Mouse (Mus musculus): ENCODE results near the gene Gm11037. TPM values are rescaled to one million over a fixed set of nuclear protein-coding genes. Genes with fewer than 3 reads are reported as not detected.

Gene Gm11037
- polyA plus RNA-seq, 1 experiment from 2014 or later, result not detected

DNA sequence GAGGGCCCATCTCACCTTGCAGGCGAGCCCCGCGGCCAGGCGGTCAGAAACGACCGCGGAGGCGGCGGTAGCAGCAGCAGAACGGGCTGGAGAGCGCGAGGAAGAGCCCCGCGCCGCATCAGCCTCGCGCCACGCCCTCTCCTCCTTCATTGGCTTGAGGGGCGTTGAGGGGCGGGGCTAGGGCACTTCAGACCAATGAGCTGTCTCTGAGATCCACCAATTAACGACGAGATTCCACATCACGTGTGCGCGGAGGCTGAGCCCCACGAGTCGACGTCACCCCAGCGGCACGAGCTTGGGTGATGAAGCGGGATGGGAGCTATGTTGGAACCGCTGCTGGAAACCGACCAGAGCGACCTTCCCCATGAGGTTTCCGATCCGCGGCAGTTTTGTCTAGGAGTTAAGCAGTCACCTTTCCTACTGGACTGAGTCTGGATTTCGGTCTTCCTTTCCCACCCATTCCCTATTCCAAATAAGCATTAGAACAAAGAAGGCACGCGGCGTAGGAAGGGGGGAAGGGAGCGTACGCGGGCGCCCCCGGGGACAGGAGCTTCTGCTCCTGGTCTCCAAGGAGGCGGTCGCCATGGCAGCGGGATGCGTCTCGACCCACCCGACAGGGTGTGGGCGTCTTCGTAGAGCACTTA lies 26.8 kb downstream of the Gm11037 start, which contains the start of gene 1700037H04Rik:
Gene 1700037H04Rik (minus strand): TSS at position 144 of the 644 bp plus-strand sequence.
- H3K9me3 ChIP-seq (ENCODE audit: control insufficient read depth, low read length), result 0 out of 2 replicates have a peak, but pooled peaks cover 1% of the 10 kb centered on the region
- H3K9ac ChIP-seq (ENCODE audit: low read length), result peak within 1 kb of the TSS; percentile 71
- DNase-seq (ENCODE audit: low spot score) (peak; percentile 97), ATAC-seq (ENCODE audit: low FRiP score, low TSS enrichment) (peak; percentile 97)
- H3K4me2 ChIP-seq (replicated peaks; ENCODE audit: low read depth), result peak within 1 kb of the TSS; percentile 98
- no peaks in the 10 kb centered on the region for H3K27me3 ChIP-seq (ENCODE audit: control insufficient read depth, insufficient read depth, low read length)
- TF ChIP-seq CTCF (IDR thresholded peaks at IDR 0.05; ENCODE audit: low read depth) (no peak), EP300 (optimal IDR thresholded peaks at IDR 0.05) (no peak)
- H3K4me1 ChIP-seq (replicated peaks; ENCODE audit: control insufficient read depth, insufficient read depth), result no peaks in the 10 kb centered on the region
- H3K27ac ChIP-seq (replicated peaks), result peak within 1 kb of the TSS; percentile 87
- H3K4me3 ChIP-seq (ENCODE audit: low read depth, low read length), result peak within 1 kb of the TSS; percentile 63
- H3K36me3 ChIP-seq (ENCODE audit: control insufficient read depth, insufficient read depth, low read length), result no peaks in the 10 kb centered on the region
- under 1% methylated on average over 54 of the region's 54 CpGs for WGBS

DNA sequence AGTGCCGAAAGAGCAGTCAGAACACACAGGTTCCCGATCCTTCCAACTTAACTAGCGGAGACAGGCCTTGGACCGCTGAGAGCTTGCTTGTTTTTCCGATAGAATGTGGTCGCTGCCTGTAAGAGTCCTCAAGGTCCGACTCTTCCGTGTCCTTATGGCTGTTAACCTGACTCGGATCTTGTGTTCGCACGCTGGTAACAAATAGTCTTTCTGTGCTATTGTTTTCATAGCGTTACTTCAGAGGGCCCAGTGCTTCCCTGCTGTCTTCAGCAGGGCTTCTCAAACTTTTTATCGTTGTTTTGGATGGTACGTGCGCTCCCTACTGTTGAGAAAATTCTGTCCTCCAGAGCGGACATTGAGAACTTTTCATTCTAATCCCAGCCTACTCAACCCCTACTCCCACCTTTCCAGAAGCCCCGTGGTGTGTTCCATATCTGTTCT lies 27.4 kb downstream of the Gm11037 start:
- DNase-seq (ENCODE audit: low spot score) (no peak), ATAC-seq (ENCODE audit: low FRiP score, low TSS enrichment) (no peak)
- 0 out of 2 replicates have a peak, but pooled peaks cover 3% of the 10 kb centered on the region for H3K9me3 ChIP-seq (ENCODE audit: control insufficient read depth, low read length)
- H3K27me3 ChIP-seq (ENCODE audit: control insufficient read depth, insufficient read depth, low read length), result no peaks in the 10 kb centered on the region
- WGBS, result under 1% methylated on average over 17 of the region's 17 CpGs
- no peaks in the 10 kb centered on the region for H3K36me3 ChIP-seq (ENCODE audit: control insufficient read depth, insufficient read depth, low read length)
- no peaks in the 10 kb centered on the region for H3K4me1 ChIP-seq (replicated peaks; ENCODE audit: control insufficient read depth, insufficient read depth)
- H3K27ac ChIP-seq (replicated peaks), result peak overlapping the region; percentile 87
- H3K9ac ChIP-seq (ENCODE audit: low read length), result peak overlapping the region; percentile 67
- TF ChIP-seq EP300 (optimal IDR thresholded peaks at IDR 0.05) (no peak), CTCF (IDR thresholded peaks at IDR 0.05; ENCODE audit: low read depth) (peak; percentile 69)
- H3K4me3 ChIP-seq (ENCODE audit: low read depth, low read length), result peak overlapping the region; percentile 63
- peak overlapping the region; percentile 98 for H3K4me2 ChIP-seq (replicated peaks; ENCODE audit: low read depth)

DNA sequence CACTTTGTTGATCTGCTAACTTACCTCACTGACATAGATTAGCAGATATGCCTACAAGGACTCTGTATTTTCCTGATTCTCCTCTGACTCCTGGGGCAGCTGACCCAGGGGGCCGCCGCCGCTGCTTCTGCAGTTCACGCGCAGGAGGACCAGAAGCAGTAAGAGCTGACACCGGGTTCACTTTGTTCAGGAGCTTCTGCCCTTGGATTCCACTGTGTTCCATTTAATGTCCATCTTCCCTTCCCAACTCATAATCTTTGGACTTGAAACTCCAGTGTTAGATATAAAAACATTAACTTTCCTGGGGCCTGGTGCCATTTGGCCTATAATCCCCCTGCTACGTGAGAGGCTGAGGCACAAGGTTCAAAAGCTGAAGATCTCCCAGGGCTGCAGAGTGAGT lies 30.6 kb downstream of the Gm11037 start:
- no peak overlapping the region for H3K9ac ChIP-seq (ENCODE audit: low read length)
- H3K4me2 ChIP-seq (replicated peaks; ENCODE audit: low read depth), result no peak overlapping the region
- ATAC-seq (ENCODE audit: low FRiP score, low TSS enrichment) (no peak), DNase-seq (ENCODE audit: low spot score) (no peak)
- no peaks in the 10 kb centered on the region for H3K36me3 ChIP-seq (ENCODE audit: control insufficient read depth, insufficient read depth, low read length)
- 74% methylated on average over 7 of the region's 7 CpGs for WGBS
- H3K4me3 ChIP-seq (ENCODE audit: low read depth, low read length), result no peak overlapping the region
- no peaks in the 10 kb centered on the region for H3K4me1 ChIP-seq (replicated peaks; ENCODE audit: control insufficient read depth, insufficient read depth)
- H3K9me3 ChIP-seq (ENCODE audit: control insufficient read depth, low read length), result 0 out of 2 replicates have a peak, but pooled peaks cover 3% of the 10 kb centered on the region
- TF ChIP-seq CTCF (IDR thresholded peaks at IDR 0.05; ENCODE audit: low read depth) (no peak), EP300 (optimal IDR thresholded peaks at IDR 0.05) (no peak)
- no peaks in the 10 kb centered on the region for H3K27me3 ChIP-seq (ENCODE audit: control insufficient read depth, insufficient read depth, low read length)
- H3K27ac ChIP-seq (replicated peaks), result no peak overlapping the region

DNA sequence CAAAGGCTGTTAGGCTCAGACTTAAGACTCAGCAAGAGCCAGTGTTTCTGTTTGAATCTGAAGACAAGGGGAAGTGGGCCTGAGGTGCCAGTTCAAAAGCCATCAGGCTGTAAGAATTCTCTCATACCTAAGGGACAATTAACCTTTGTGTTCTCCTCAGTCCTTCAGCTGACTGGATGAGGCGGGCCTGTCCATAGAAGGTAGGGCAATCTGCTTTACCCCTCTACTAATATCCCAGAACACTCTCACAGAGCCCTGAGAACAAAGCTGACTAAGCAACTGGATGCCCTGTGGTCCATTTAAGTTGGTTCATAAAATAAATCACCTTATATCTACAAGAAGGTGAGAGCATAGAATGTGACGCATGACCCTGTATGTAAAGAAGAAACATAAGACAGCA lies 32.9 kb downstream of the Gm11037 start:
- no peak overlapping the region for H3K27ac ChIP-seq (replicated peaks)
- DNase-seq (ENCODE audit: low spot score), result no peak
- no peaks in the 10 kb centered on the region for H3K36me3 ChIP-seq (ENCODE audit: control insufficient read depth, insufficient read depth, low read length)
- H3K27me3 ChIP-seq (ENCODE audit: control insufficient read depth, insufficient read depth, low read length), result no peaks in the 10 kb centered on the region
- H3K4me3 ChIP-seq (ENCODE audit: low read depth, low read length), result no peak overlapping the region
- 0 out of 2 replicates have a peak, but pooled peaks cover 3% of the 10 kb centered on the region for H3K9me3 ChIP-seq (ENCODE audit: control insufficient read depth, low read length)
- no peak for TF ChIP-seq CTCF (IDR thresholded peaks at IDR 0.05; ENCODE audit: low read depth)
- no peak for TF ChIP-seq EP300 (optimal IDR thresholded peaks at IDR 0.05)
- H3K9ac ChIP-seq (ENCODE audit: low read length), result no peak overlapping the region
- no peak overlapping the region for H3K4me2 ChIP-seq (replicated peaks; ENCODE audit: low read depth)
- ATAC-seq (ENCODE audit: low FRiP score, low TSS enrichment), result no peak
- 88% methylated on average over 2 of the region's 2 CpGs for WGBS
- no peaks in the 10 kb centered on the region for H3K4me1 ChIP-seq (replicated peaks; ENCODE audit: control insufficient read depth, insufficient read depth)

DNA sequence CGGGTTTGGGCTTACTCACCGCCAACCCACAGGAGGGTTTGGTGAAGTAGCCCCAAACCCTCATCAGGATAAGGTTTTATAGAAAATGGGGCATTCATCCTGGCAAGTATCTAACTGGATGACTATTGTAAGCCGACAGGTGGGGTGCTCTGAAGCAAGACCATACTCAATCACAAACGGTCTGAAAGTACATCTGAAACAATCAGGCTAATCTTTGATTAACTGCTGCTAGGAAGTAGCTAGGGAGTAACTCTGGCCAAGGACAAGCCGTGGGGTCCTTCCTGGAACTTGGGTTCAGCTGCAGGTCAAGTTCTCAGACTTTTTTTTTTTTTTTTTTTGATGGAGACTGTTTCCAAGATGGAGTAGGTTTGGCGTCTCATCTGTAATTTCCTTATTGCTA lies 34.7 kb downstream of the Gm11037 start:
- no peak for DNase-seq (ENCODE audit: low spot score)
- TF ChIP-seq EP300 (optimal IDR thresholded peaks at IDR 0.05) (no peak), CTCF (IDR thresholded peaks at IDR 0.05; ENCODE audit: low read depth) (no peak)
- 0 out of 2 replicates have a peak, but pooled peaks cover 3% of the 10 kb centered on the region for H3K9me3 ChIP-seq (ENCODE audit: control insufficient read depth, low read length)
- no peak overlapping the region for H3K9ac ChIP-seq (ENCODE audit: low read length)
- H3K27me3 ChIP-seq (ENCODE audit: control insufficient read depth, insufficient read depth, low read length), result no peaks in the 10 kb centered on the region
- H3K36me3 ChIP-seq (ENCODE audit: control insufficient read depth, insufficient read depth, low read length), result 0 out of 2 replicates have a peak, but pooled peaks cover 2% of the 10 kb centered on the region
- no peaks in the 10 kb centered on the region for H3K4me1 ChIP-seq (replicated peaks; ENCODE audit: control insufficient read depth, insufficient read depth)
- WGBS, result 68% methylated on average over 6 of the region's 6 CpGs
- ATAC-seq (ENCODE audit: low FRiP score, low TSS enrichment), result no peak
- H3K4me2 ChIP-seq (replicated peaks; ENCODE audit: low read depth), result no peak overlapping the region
- no peak overlapping the region for H3K4me3 ChIP-seq (ENCODE audit: low read depth, low read length)
- no peak overlapping the region for H3K27ac ChIP-seq (replicated peaks)

DNA sequence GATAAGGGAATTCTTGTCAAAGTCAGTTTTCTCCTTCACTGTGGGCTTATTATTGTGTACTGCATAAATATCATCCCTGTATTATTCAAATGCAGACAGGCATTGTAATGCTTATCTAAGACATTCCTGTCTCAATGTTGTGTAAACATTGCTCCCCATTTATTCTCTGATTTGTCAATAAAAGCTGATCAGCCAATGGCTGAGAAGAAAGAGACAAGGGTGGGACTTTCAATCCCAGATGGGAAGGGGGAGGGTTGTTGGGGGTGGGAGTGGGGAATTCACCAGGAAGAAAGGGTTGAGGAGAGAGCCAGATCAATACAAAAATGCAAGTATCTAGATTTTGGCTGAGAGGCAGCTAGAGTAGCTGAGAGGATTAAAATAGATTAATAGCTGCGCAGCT lies 35.6 kb downstream of the Gm11037 start:
- no peak overlapping the region for H3K4me3 ChIP-seq (ENCODE audit: low read depth, low read length)
- 0 out of 2 replicates have a peak, but pooled peaks cover under 1% of the 10 kb centered on the region for H3K4me1 ChIP-seq (replicated peaks; ENCODE audit: control insufficient read depth, insufficient read depth)
- no peak overlapping the region for H3K4me2 ChIP-seq (replicated peaks; ENCODE audit: low read depth)
- WGBS, result 50% methylated on average over 1 of the region's 1 CpGs
- no peak for DNase-seq (ENCODE audit: low spot score)
- H3K36me3 ChIP-seq (ENCODE audit: control insufficient read depth, insufficient read depth, low read length), result 0 out of 2 replicates have a peak, but pooled peaks cover 2% of the 10 kb centered on the region
- TF ChIP-seq EP300 (optimal IDR thresholded peaks at IDR 0.05), result no peak
- TF ChIP-seq CTCF (IDR thresholded peaks at IDR 0.05; ENCODE audit: low read depth), result no peak
- H3K27ac ChIP-seq (replicated peaks), result no peak overlapping the region
- no peak for ATAC-seq (ENCODE audit: low FRiP score, low TSS enrichment)
- H3K27me3 ChIP-seq (ENCODE audit: control insufficient read depth, insufficient read depth, low read length), result no peaks in the 10 kb centered on the region
- no peak overlapping the region for H3K9ac ChIP-seq (ENCODE audit: low read length)
- 0 out of 2 replicates have a peak, but pooled peaks cover 3% of the 10 kb centered on the region for H3K9me3 ChIP-seq (ENCODE audit: control insufficient read depth, low read length)
